Mouse (Mus musculus) forebrain, embryonic 12.5 days (tissue): ENCODE data around the gene Smg6. TPM values are rescaled to one million over a fixed set of nuclear protein-coding genes. Genes with fewer than 3 reads are reported as not detected.

ENCODE experiments used
- ATAC-seq: fragments of 200-750 bp; cut with Nextera tagmentation; 2 replicates; pipeline ENCODE4 v1.8.0; 2017; ENCODE audit warnings: moderate TSS enrichment; ENCODE audit not compliant: low FRiP score
- H3K27ac ChIP-seq: fragments of 300-500 bp; sonication (generic); 2 replicates; pipeline ENCODE4 v1.5.1; 2016; ENCODE audit warnings: mild to moderate bottlenecking
- H3K27me3 ChIP-seq: fragments of 300-500 bp; sonication (generic); 2 replicates; pipeline ENCODE4 v1.6.1; 2016; ENCODE audit warnings: mild to moderate bottlenecking
- H3K36me3 ChIP-seq: fragments of 300-500 bp; sonication (generic); replicated peaks from 2 replicates; pipeline ENCODE4 v1.6.1; 2016; ENCODE audit warnings: mild to moderate bottlenecking
- H3K4me1 ChIP-seq: fragments of 300-500 bp; sonication (generic); 2 replicates; pipeline ENCODE4 v1.6.1; 2016
- H3K4me2 ChIP-seq: fragments of 300-500 bp; sonication (generic); 2 replicates; pipeline ENCODE4 v1.6.1; 2016; ENCODE audit warnings: mild to moderate bottlenecking, moderate library complexity
- H3K4me3 ChIP-seq: fragments of 300-500 bp; sonication (generic); replicated peaks from 2 replicates; pipeline ENCODE4 v1.5.1; 2016; ENCODE audit warnings: mild to moderate bottlenecking
- H3K9ac ChIP-seq: fragments of 300-500 bp; sonication (generic); 2 replicates; pipeline ENCODE4 v1.6.1; 2016; ENCODE audit warnings: mild to moderate bottlenecking
- H3K9me3 ChIP-seq: fragments of 300-500 bp; sonication (generic); 2 replicates; pipeline ENCODE4 v1.6.1; 2016
- WGBS: fragments of 180-500 bp; shearing (Covaris S2); methylation state at CpG from one replicate; pipeline ENCODE4 v1.1.7; 2016; 5-methylcytosine and 5-hydroxymethylcytosine counted together
- polyA plus RNA-seq: library from polyadenylated mRNA; unstranded; fragments of >200 nt; fragmentation: Nextera tagmentation; extraction: Ambion mirVana; gene quantifications from 2 replicates; pipeline ENCODE4 v1.2.1, GENCODE M21; 2016

The Smg6 gene
- polyA plus RNA-seq, 1 experiment from 2014 or later, result 22.0 TPM

GRCm38 (mm10) chr11:75062650-75063049 lies 137.0 kb downstream of the Smg6 start:
- H3K4me3 ChIP-seq, result no peak overlapping the region
- WGBS, result 94% methylated on average over 6 of the region's 6 CpGs

GRCm38 (mm10) chr11:75064266-75064665 lies 138.6 kb downstream of the Smg6 start:
- H3K36me3 ChIP-seq, result no peaks in the 10 kb centered on the region
- ATAC-seq, result no peak
- no peaks in the 10 kb centered on the region for H3K9me3 ChIP-seq
- no peak overlapping the region for H3K27ac ChIP-seq
- no peaks in the 10 kb centered on the region for H3K4me1 ChIP-seq
- H3K4me3 ChIP-seq, result no peak overlapping the region
- H3K4me2 ChIP-seq, result no peak overlapping the region
- H3K27me3 ChIP-seq, result no peaks in the 10 kb centered on the region
- 97% methylated on average over 1 of the region's 1 CpGs for WGBS
- no peak overlapping the region for H3K9ac ChIP-seq

More at GRCm38 (mm10) chr11:75062650-75063049, 137.0 kb downstream of the Smg6 start:
- H3K9ac ChIP-seq, result no peak overlapping the region
- no peaks in the 10 kb centered on the region for H3K9me3 ChIP-seq
- H3K27ac ChIP-seq, result no peak overlapping the region
- H3K27me3 ChIP-seq, result no peaks in the 10 kb centered on the region
- no peaks in the 10 kb centered on the region for H3K4me1 ChIP-seq
- ATAC-seq, result no peak
- no peak overlapping the region for H3K4me2 ChIP-seq
- no peaks in the 10 kb centered on the region for H3K36me3 ChIP-seq

GRCm38 (mm10) chr11:75071352-75071751 lies 145.7 kb downstream of the Smg6 start:
- WGBS, result 91% methylated on average over 3 of the region's 3 CpGs
- H3K9me3 ChIP-seq, result no peaks in the 10 kb centered on the region
- H3K4me2 ChIP-seq, result no peak overlapping the region
- H3K4me3 ChIP-seq, result no peak overlapping the region
- H3K36me3 ChIP-seq, result no peaks in the 10 kb centered on the region
- ATAC-seq, result no peak
- no peaks in the 10 kb centered on the region for H3K4me1 ChIP-seq
- no peak overlapping the region for H3K9ac ChIP-seq
- H3K27ac ChIP-seq, result no peak overlapping the region
- no peaks in the 10 kb centered on the region for H3K27me3 ChIP-seq

GRCm38 (mm10) chr11:75072932-75073625 lies 147.5 kb downstream of the Smg6 start:
- no peak for ATAC-seq
- no peaks in the 10 kb centered on the region; the same call in 1 of the 2 replicates for H3K4me1 ChIP-seq
- H3K36me3 ChIP-seq, result no peaks in the 10 kb centered on the region
- H3K4me3 ChIP-seq, result no peak overlapping the region
- H3K4me2 ChIP-seq, result no peak overlapping the region
- no peak overlapping the region for H3K27ac ChIP-seq
- H3K9me3 ChIP-seq, result no peaks in the 10 kb centered on the region
- H3K27me3 ChIP-seq, result no peaks in the 10 kb centered on the region
- 75% methylated on average over 2 of the region's 2 CpGs for WGBS
- H3K9ac ChIP-seq, result no peak overlapping the region

- WGBS, result 82% methylated on average over 2 of the region's 2 CpGs
- Histone ChIP-seq H3K4me2 (no peak overlapping the region), H3K9ac (no peak overlapping the region), H3K4me1 (no peaks in the 10 kb centered on the region; the same call in 1 of the 2 replicates), H3K27me3 (no peaks in the 10 kb centered on the region), H3K4me3 (no peak overlapping the region), H3K9me3 (no peaks in the 10 kb centered on the region), H3K36me3 (0 out of 2 replicates have a peak, but pooled peaks cover 1% of the 10 kb centered on the region), H3K27ac (no peak overlapping the region)
- no peak for ATAC-seq
Observed at GRCm38 (mm10) chr11:75073696-75074095, 148.1 kb downstream of the Smg6 start.

GRCm38 (mm10) chr11:75074543-75074942 lies 148.9 kb downstream of the Smg6 start:
- H3K4me3 ChIP-seq, result no peak overlapping the region
- WGBS, result 82% methylated on average over 2 of the region's 2 CpGs
- no peak overlapping the region for H3K9ac ChIP-seq
- H3K4me1 ChIP-seq, result no peaks in the 10 kb centered on the region; the same call in 1 of the 2 replicates
- H3K36me3 ChIP-seq, result 0 out of 2 replicates have a peak, but pooled peaks cover 7% of the 10 kb centered on the region
- no peak for ATAC-seq
- H3K9me3 ChIP-seq, result no peaks in the 10 kb centered on the region
- H3K27ac ChIP-seq, result no peak overlapping the region
- no peaks in the 10 kb centered on the region for H3K27me3 ChIP-seq
- no peak overlapping the region for H3K4me2 ChIP-seq

DNA sequence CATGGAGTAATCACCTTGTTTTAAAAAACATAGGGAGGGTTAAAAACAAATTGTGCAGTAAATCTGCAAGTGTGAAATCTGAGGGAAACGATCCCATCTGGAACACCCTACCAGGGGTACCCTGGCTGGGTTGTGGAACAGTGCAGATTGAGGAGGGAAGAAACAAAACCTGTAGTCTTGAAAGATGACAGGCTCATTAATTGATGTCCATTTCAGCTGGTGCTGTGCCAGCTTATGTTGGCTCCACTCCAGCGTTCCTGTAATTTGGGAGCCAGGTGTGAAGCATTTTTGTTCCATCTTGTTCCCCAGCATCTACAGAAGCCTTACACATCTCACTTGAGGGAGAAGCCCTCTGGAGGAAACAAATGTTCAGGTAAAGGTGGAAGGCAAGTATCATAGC lies 153.0 kb downstream of the Smg6 start:
- ATAC-seq, result no peak
- H3K4me3 ChIP-seq, result no peak overlapping the region
- no peak overlapping the region for H3K4me2 ChIP-seq
- no peaks in the 10 kb centered on the region; the same call in 1 of the 2 replicates for H3K4me1 ChIP-seq
- H3K27ac ChIP-seq, result no peak overlapping the region
- no peaks in the 10 kb centered on the region for H3K9me3 ChIP-seq
- 78% methylated on average over 2 of the region's 2 CpGs for WGBS
- H3K9ac ChIP-seq, result no peak overlapping the region
- H3K27me3 ChIP-seq, result no peaks in the 10 kb centered on the region
- 0 out of 2 replicates have a peak, but pooled peaks cover 7% of the 10 kb centered on the region for H3K36me3 ChIP-seq

- 0 out of 2 replicates have a peak, but pooled peaks cover 7% of the 10 kb centered on the region for H3K36me3 ChIP-seq
- WGBS, result 90% methylated on average over 1 of the region's 1 CpGs
Observed at GRCm38 (mm10) chr11:75083031-75083430, 157.4 kb downstream of the Smg6 start.

GRCm38 (mm10) chr11:75092159-75092558 lies 166.5 kb downstream of the Smg6 start:
- no peak overlapping the region for H3K27ac ChIP-seq
- no peaks in the 10 kb centered on the region for H3K27me3 ChIP-seq
- no peak overlapping the region for H3K4me2 ChIP-seq
- H3K9me3 ChIP-seq, result no peaks in the 10 kb centered on the region
- no peak for ATAC-seq
- H3K36me3 ChIP-seq, result no peaks in the 10 kb centered on the region
- H3K4me1 ChIP-seq, result no peaks in the 10 kb centered on the region
- 88% methylated on average over 3 of the region's 3 CpGs for WGBS
- H3K4me3 ChIP-seq, result no peak overlapping the region
- no peak overlapping the region for H3K9ac ChIP-seq

More at GRCm38 (mm10) chr11:75083031-75083430, 157.4 kb downstream of the Smg6 start:
- Histone ChIP-seq H3K4me3 (no peak overlapping the region), H3K27ac (no peak overlapping the region), H3K9me3 (no peaks in the 10 kb centered on the region), H3K27me3 (no peaks in the 10 kb centered on the region), H3K9ac (no peak overlapping the region), H3K4me1 (no peaks in the 10 kb centered on the region; the same call in 1 of the 2 replicates), H3K4me2 (no peak overlapping the region)
- ATAC-seq, result no peak

DNA sequence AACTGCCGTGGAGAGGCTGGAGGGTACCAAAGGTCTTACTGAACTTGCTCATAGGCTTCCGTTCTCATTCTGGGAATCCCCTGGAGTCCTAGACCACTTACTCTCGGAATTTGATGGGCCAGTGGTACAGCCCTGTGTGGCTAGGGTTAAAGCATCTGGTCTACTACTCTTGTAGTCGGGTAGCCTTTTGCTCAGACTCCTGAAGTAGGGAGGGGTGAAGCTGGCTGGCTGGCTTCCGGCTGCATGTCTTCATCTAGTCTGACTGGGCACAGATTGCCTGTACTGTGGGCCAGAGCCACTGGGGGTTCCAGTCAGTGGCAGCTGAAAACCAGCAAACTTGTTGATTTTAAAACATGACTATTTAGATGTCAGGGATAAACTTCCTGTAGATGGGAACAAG lies 167.0 kb downstream of the Smg6 start:
- no peaks in the 10 kb centered on the region for H3K9me3 ChIP-seq
- no peaks in the 10 kb centered on the region for H3K27me3 ChIP-seq
- H3K27ac ChIP-seq, result no peak overlapping the region
- H3K4me1 ChIP-seq, result no peaks in the 10 kb centered on the region
- H3K4me3 ChIP-seq, result no peak overlapping the region
- H3K36me3 ChIP-seq, result no peaks in the 10 kb centered on the region
- H3K4me2 ChIP-seq, result no peak overlapping the region
- H3K9ac ChIP-seq, result no peak overlapping the region
- no peak for ATAC-seq
- WGBS, result 84% methylated on average over 5 of the region's 5 CpGs

DNA sequence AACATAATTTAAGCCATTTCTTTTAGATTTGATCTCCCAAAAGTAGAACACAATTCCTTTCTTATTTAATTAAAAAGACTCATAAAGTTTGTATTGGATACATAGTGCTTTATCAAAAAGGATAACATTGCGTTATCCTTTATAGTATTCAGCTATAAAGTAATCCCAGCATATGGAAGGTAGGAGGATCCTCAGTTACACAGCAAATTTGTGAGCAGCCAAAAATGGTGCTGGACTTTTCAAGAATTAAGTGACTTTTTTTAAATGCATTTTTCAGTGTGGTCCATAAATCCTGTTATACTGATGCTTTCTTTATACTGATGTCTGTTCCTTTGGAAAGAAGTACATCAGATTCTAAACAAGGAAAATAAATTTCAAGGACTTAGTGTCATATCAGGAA lies 169.1 kb downstream of the Smg6 start:
- Histone ChIP-seq H3K27me3 (no peaks in the 10 kb centered on the region), H3K9ac (no peak overlapping the region), H3K9me3 (no peaks in the 10 kb centered on the region), H3K4me1 (no peaks in the 10 kb centered on the region), H3K36me3 (no peaks in the 10 kb centered on the region), H3K4me2 (no peak overlapping the region), H3K27ac (no peak overlapping the region), H3K4me3 (no peak overlapping the region)
- 98% methylated on average over 1 of the region's 1 CpGs for WGBS
- ATAC-seq, result no peak

- Histone ChIP-seq H3K9ac (no peak overlapping the region), H3K4me1 (no peaks in the 10 kb centered on the region), H3K36me3 (no peaks in the 10 kb centered on the region), H3K27me3 (no peaks in the 10 kb centered on the region), H3K4me3 (no peak overlapping the region), H3K4me2 (no peak overlapping the region), H3K9me3 (no peaks in the 10 kb centered on the region), H3K27ac (no peak overlapping the region)
- no peak for ATAC-seq
- 86% methylated on average over 5 of the region's 5 CpGs for WGBS
Observed at GRCm38 (mm10) chr11:75102763-75103339, 177.2 kb downstream of the Smg6 start.

DNA sequence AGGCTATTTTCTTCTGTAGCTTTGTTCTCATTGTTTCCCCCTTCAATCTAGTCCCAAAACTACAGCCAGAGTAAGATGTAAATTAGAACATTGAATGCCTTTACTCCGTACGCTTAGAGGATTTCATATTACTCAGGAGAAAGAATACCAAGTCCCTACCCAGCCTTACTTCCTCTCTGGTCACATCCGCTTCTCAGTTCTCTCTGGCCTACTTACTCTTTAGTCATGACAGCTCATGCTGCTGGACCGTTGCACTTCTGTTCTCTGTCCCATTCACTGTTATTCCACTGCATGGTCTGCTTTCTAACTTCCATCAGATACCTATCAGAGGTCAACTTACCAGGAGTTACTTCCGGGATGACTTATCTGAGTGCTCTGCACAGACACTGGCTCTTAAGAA lies 181.0 kb downstream of the Smg6 start:
- no peak overlapping the region for H3K27ac ChIP-seq
- ATAC-seq, result no peak
- 80% methylated on average over 5 of the region's 5 CpGs for WGBS
- no peaks in the 10 kb centered on the region; the same call in 1 of the 2 replicates for H3K36me3 ChIP-seq
- H3K4me2 ChIP-seq, result no peak overlapping the region
- H3K27me3 ChIP-seq, result no peaks in the 10 kb centered on the region
- H3K4me3 ChIP-seq, result no peak overlapping the region
- H3K4me1 ChIP-seq, result no peaks in the 10 kb centered on the region
- H3K9me3 ChIP-seq, result no peaks in the 10 kb centered on the region
- no peak overlapping the region for H3K9ac ChIP-seq
